22 mouse cellular contexts compared by ENCODE assay signal in genomic region chr8:15273775-15274174, GRCm38 (mm10).
DNase-seq lines count a peak whose midpoint lies in the region; ATAC-seq and TF ChIP-seq lines count a peak whose summit lies in the region.
"Had no signal": no experiment of that assay in that cellular context is flagged by ENCODE, and none has a peak within 500 bp of the region (broad histone marks: within the 10 kb centered on the region; RNA-seq: fewer than 3 reads in every experiment).

No protein-coding gene starts in this region.

- H3K27ac ChIP-seq in hindbrain, postnatal 0 days, result no peak overlapping the region
- H3K27ac ChIP-seq in hindbrain, embryonic 11.5 days (ENCODE audit: low read depth, low read length), result no peak overlapping the region
- H3K27ac ChIP-seq in midbrain, postnatal 0 days (ENCODE audit: low read depth, low read length), result no peak overlapping the region
- H3K27ac ChIP-seq in midbrain, embryonic 10.5 days (replicated peaks), result no peak overlapping the region
- H3K27ac ChIP-seq in embryonic facial prominence, embryonic 14.5 days (replicated peaks; ENCODE audit: low read depth, low read length), result no peak overlapping the region
- H3K27ac ChIP-seq: embryonic facial prominence, embryonic 15.5 days; forebrain, embryonic 10.5 days; gastrocnemius, adult 2 months; hindbrain, embryonic 10.5 days; hindbrain, embryonic 15.5 days had no signal

- H3K4me1 ChIP-seq in hindbrain, postnatal 0 days (ENCODE audit: insufficient read depth, low read length), result no peaks in the 10 kb centered on the region
- no peaks in the 10 kb centered on the region for H3K4me1 ChIP-seq in hindbrain, embryonic 11.5 days (replicated peaks; ENCODE audit: control insufficient read depth, insufficient read depth, low read length)
- no peaks in the 10 kb centered on the region for H3K4me1 ChIP-seq in midbrain, postnatal 0 days (ENCODE audit: insufficient read depth, low read length)
- peaks cover 19% of the 10 kb centered on the region for H3K4me1 ChIP-seq in midbrain, embryonic 10.5 days
- no peaks in the 10 kb centered on the region for H3K4me1 ChIP-seq in embryonic facial prominence, embryonic 14.5 days (ENCODE audit: control insufficient read depth, insufficient read depth, low read length)
- H3K4me1 ChIP-seq: embryonic facial prominence, embryonic 15.5 days; heart, embryonic 12.5 days had no signal

- H3K9ac ChIP-seq in hindbrain, postnatal 0 days (replicated peaks; ENCODE audit: low read length), result no peak overlapping the region
- H3K9ac ChIP-seq in hindbrain, embryonic 11.5 days (ENCODE audit: low read depth, low read length), result no peak overlapping the region
- no peak overlapping the region for H3K9ac ChIP-seq in midbrain, postnatal 0 days (replicated peaks; ENCODE audit: low read length, poor library complexity, severe bottlenecking)
- no peak overlapping the region for H3K9ac ChIP-seq in embryonic facial prominence, embryonic 14.5 days (ENCODE audit: low read depth, low read length)
- H3K9ac ChIP-seq: embryonic facial prominence, embryonic 15.5 days; heart, embryonic 12.5 days; hindbrain, embryonic 15.5 days had no signal

- peak; percentile 24 for DNase-seq in hindbrain, postnatal 0 days (ENCODE audit: low spot score)
- DNase-seq in hindbrain, embryonic 11.5 days (ENCODE audit: low spot score), result no peak
- DNase-seq in midbrain, postnatal 0 days (ENCODE audit: low spot score), result peak; percentile 13
- no peak for DNase-seq in midbrain, embryonic 10.5 days (ENCODE audit: low spot score)
- peak; percentile 17 for DNase-seq in embryonic facial prominence, embryonic 14.5 days (ENCODE audit: low spot score)
- no peak for DNase-seq in urinary bladder, postnatal 10 days (ENCODE audit: low spot score)
- no peak for DNase-seq in c-Kit-positive CD71-positive TER-119-positive erythroid progenitor cells, embryonic 14.5 days (ENCODE audit: low spot score)
- DNase-seq: adrenal gland, adult 2 months; adrenal gland, postnatal 25 days; cerebellum, adult 2 months; cerebellum, postnatal 10 days; gastrocnemius, adult 2 months; gastrocnemius, postnatal 25 days had no signal

- no peak overlapping the region for H3K4me2 ChIP-seq in hindbrain, postnatal 0 days (ENCODE audit: low read depth, low read length)
- H3K4me2 ChIP-seq in hindbrain, embryonic 11.5 days (replicated peaks; ENCODE audit: low read depth, low read length), result no peak overlapping the region
- no peak overlapping the region for H3K4me2 ChIP-seq in midbrain, postnatal 0 days (ENCODE audit: low read depth, low read length, poor library complexity, severe bottlenecking)
- H3K4me2 ChIP-seq in embryonic facial prominence, embryonic 14.5 days (ENCODE audit: low read depth, low read length), result no peak overlapping the region
- H3K4me2 ChIP-seq: embryonic facial prominence, embryonic 15.5 days; heart, embryonic 12.5 days; hindbrain, embryonic 15.5 days had no signal

- no peaks in the 10 kb centered on the region for H3K9me3 ChIP-seq in hindbrain, postnatal 0 days (ENCODE audit: low read length)
- H3K9me3 ChIP-seq in hindbrain, embryonic 11.5 days (ENCODE audit: control insufficient read depth, low read length), result no peaks in the 10 kb centered on the region
- H3K9me3 ChIP-seq in midbrain, postnatal 0 days (ENCODE audit: low read length), result no peaks in the 10 kb centered on the region
- H3K9me3 ChIP-seq in midbrain, embryonic 10.5 days (replicated peaks), result no peaks in the 10 kb centered on the region
- H3K9me3 ChIP-seq in embryonic facial prominence, embryonic 14.5 days (ENCODE audit: control insufficient read depth, low read length), result no peaks in the 10 kb centered on the region
- H3K9me3 ChIP-seq: embryonic facial prominence, embryonic 15.5 days; forebrain, embryonic 10.5 days; heart, embryonic 12.5 days; hindbrain, embryonic 10.5 days; hindbrain, embryonic 15.5 days had no signal

- H3K27me3 ChIP-seq in hindbrain, postnatal 0 days (ENCODE audit: insufficient read depth, low read length), result no peaks in the 10 kb centered on the region
- no peaks in the 10 kb centered on the region for H3K27me3 ChIP-seq in hindbrain, embryonic 11.5 days (ENCODE audit: control insufficient read depth, insufficient read depth, low read length)
- H3K27me3 ChIP-seq in midbrain, postnatal 0 days (ENCODE audit: insufficient read depth, low read length), result no peaks in the 10 kb centered on the region
- peaks cover 17% of the 10 kb centered on the region for H3K27me3 ChIP-seq in midbrain, embryonic 10.5 days (ENCODE audit: low read depth, poor library complexity, severe bottlenecking)
- H3K27me3 ChIP-seq in embryonic facial prominence, embryonic 14.5 days (replicated peaks; ENCODE audit: control insufficient read depth, insufficient read depth, low read length), result 0 out of 2 replicates have a peak, but pooled peaks cover 3% of the 10 kb centered on the region
- H3K27me3 ChIP-seq: CH12.LX; hindbrain, embryonic 15.5 days had no signal

- no peaks in the 10 kb centered on the region for H3K36me3 ChIP-seq in hindbrain, postnatal 0 days (ENCODE audit: insufficient read depth, low read length)
- no peaks in the 10 kb centered on the region for H3K36me3 ChIP-seq in hindbrain, embryonic 11.5 days (ENCODE audit: control insufficient read depth, insufficient read depth, low read length)
- no peaks in the 10 kb centered on the region for H3K36me3 ChIP-seq in midbrain, postnatal 0 days (ENCODE audit: insufficient read depth, low read length)
- no peaks in the 10 kb centered on the region for H3K36me3 ChIP-seq in midbrain, embryonic 10.5 days
- no peaks in the 10 kb centered on the region for H3K36me3 ChIP-seq in embryonic facial prominence, embryonic 14.5 days (ENCODE audit: control insufficient read depth, insufficient read depth, low read length)
- H3K36me3 ChIP-seq: embryonic facial prominence, embryonic 15.5 days; forebrain, embryonic 10.5 days; heart, embryonic 12.5 days; hindbrain, embryonic 10.5 days; hindbrain, embryonic 15.5 days had no signal

- no peak for TF ChIP-seq CTCF in hindbrain, postnatal 0 days (IDR thresholded peaks at IDR 0.05; ENCODE audit: low read depth)
- TF ChIP-seq CTCF in midbrain, postnatal 0 days (IDR thresholded peaks at IDR 0.05), result no peak

- WGBS in hindbrain, postnatal 0 days, result 45% methylated on average over 5 of the region's 5 CpGs
- 52% methylated on average over 5 of the region's 5 CpGs for WGBS in hindbrain, embryonic 11.5 days
- 34% methylated on average over 5 of the region's 5 CpGs for whole genome bisulfite sequencing in midbrain, postnatal 0 days
- WGBS in midbrain, embryonic 10.5 days, result 34% methylated on average over 5 of the region's 5 CpGs
- 39% methylated on average over 5 of the region's 5 CpGs for WGBS in embryonic facial prominence, embryonic 14.5 days

- ATAC-seq in hindbrain, postnatal 0 days, result no peak
- no peak for ATAC-seq in hindbrain, embryonic 11.5 days (ENCODE audit: low FRiP score)
- no peak for ATAC-seq in midbrain, postnatal 0 days (ENCODE audit: low FRiP score)
- no peak for ATAC-seq in embryonic facial prominence, embryonic 14.5 days (ENCODE audit: low read depth)
- ATAC-seq: forebrain, embryonic 14.5 days; inflammation-experienced regulatory T-cells, adult 6 months had no signal

- no peak overlapping the region for H3K4me3 ChIP-seq in hindbrain, postnatal 0 days (ENCODE audit: low read length)
- no peak overlapping the region for H3K4me3 ChIP-seq in hindbrain, embryonic 11.5 days (ENCODE audit: low read depth, low read length)
- no peak overlapping the region for H3K4me3 ChIP-seq in midbrain, postnatal 0 days (ENCODE audit: low read depth, low read length)
- H3K4me3 ChIP-seq in midbrain, embryonic 10.5 days, result no peak overlapping the region
- H3K4me3 ChIP-seq in embryonic facial prominence, embryonic 14.5 days (ENCODE audit: low read depth, low read length), result no peak overlapping the region
- H3K4me3 ChIP-seq: embryonic facial prominence, embryonic 15.5 days; erythroblast, embryonic 14.5 days; forebrain, embryonic 10.5 days; gastrocnemius, adult 2 months; heart, embryonic 12.5 days; hindbrain, embryonic 10.5 days; hindbrain, embryonic 15.5 days had no signal

Comparison
In these comparisons a context has a peak if more than half of its experiments do, and no peak if none do; other contexts are left out.
1. DNase-seq: peak in hindbrain, postnatal 0 days (single experiment), midbrain, postnatal 0 days (single experiment) and embryonic facial prominence, embryonic 14.5 days (single experiment); none in hindbrain, embryonic 11.5 days (single experiment), midbrain, embryonic 10.5 days (single experiment), urinary bladder, postnatal 10 days (single experiment) and c-Kit-positive CD71-positive TER-119-positive erythroid progenitor cells, embryonic 14.5 days (single experiment).